Mouse (Mus musculus) heart, adult 2 months (tissue): Measurements from ENCODE around the gene Vps37b. TPM values are rescaled to one million over a fixed set of nuclear protein-coding genes. Genes with fewer than 3 reads are reported as not detected.

ENCODE experiments used
- DNase-seq, 2 experiments: peaks; one replicate each; pipeline ENCODE4 v3.0.0; 2021
- H3K27ac ChIP-seq: fragments of 200-600 bp; 2 replicates; pipeline ENCODE4 v1.8.1; 2022
- H3K27me3 ChIP-seq: fragments of 200-500 bp; 2 replicates; pipeline ENCODE4 v1.6.1; 2012; ENCODE audit warnings: mild to moderate bottlenecking, low read length, inconsistent platforms, mixed read lengths; ENCODE audit not compliant: control insufficient read depth, insufficient read depth
- H3K36me3 ChIP-seq: fragments of 200-500 bp; 2 replicates; pipeline ENCODE4 v1.6.1; 2012; ENCODE audit warnings: low read length, inconsistent platforms; ENCODE audit not compliant: control insufficient read depth, insufficient read depth
- H3K4me1 ChIP-seq: fragments of 200-500 bp; 2 replicates; pipeline ENCODE4 v1.6.1; 2011; ENCODE audit warnings: low read length; ENCODE audit not compliant: control insufficient read depth, insufficient read depth
- H3K4me3 ChIP-seq: fragments of 200-600 bp; 2 replicates; pipeline ENCODE4 v1.8.1; 2022
- H3K79me2 ChIP-seq: fragments of 200-500 bp; replicated peaks from 2 replicates; pipeline ENCODE4 v1.6.1; 2012; ENCODE audit warnings: mild to moderate bottlenecking, inconsistent platforms, low read length, moderate library complexity, mixed read lengths; ENCODE audit not compliant: control insufficient read depth, insufficient read depth
- H3K9ac ChIP-seq: fragments of 200-500 bp; 2 replicates; pipeline ENCODE4 v1.6.1; 2012; ENCODE audit warnings: low read depth, mild to moderate bottlenecking, control low read depth, inconsistent platforms, low read length, mixed read lengths
- CTCF ChIP-seq: fragments of 200-600 bp; IDR thresholded peaks from 2 replicates; pipeline ENCODE4 v1.8.1; 2022; ENCODE audit warnings: antibody characterized with exemption, mild to moderate bottlenecking, moderate library complexity
- EP300 ChIP-seq: fragments of 200-500 bp; IDR thresholded peaks from 2 replicates; pipeline ENCODE4 v1.6.1; 2011; ENCODE audit warnings: low read depth, low read length, control low read depth; ENCODE audit not compliant: insufficient read depth
- POLR2A ChIP-seq: fragments of 200-500 bp; IDR thresholded peaks from 2 replicates; pipeline ENCODE4 v1.6.1; 2011; ENCODE audit warnings: mild to moderate bottlenecking, low read depth, low read length, control low read depth; ENCODE audit not compliant: insufficient read depth
- WGBS: fragments of 180-500 bp; shearing (Covaris S2); methylation state at CpG from one replicate; pipeline ENCODE4 v1.1.7; 2018; 5-methylcytosine and 5-hydroxymethylcytosine counted together
- intact Hi-C: fragments of 180-260 bp; cut with DNase I; formaldehyde crosslinking; loops from one replicate; pipeline ENCODE4 v1.15.1; 2025
- polyA plus RNA-seq: library from polyadenylated mRNA; depleted of rRNA; stranded (reverse); fragments of >200 nt; gene quantifications from 2 replicates; pipeline ENCODE4 v1.2.3, GENCODE M21; 2012
- total RNA-seq, 2 experiments: library from RNA; stranded (reverse); gene quantifications; 2 replicates each; pipeline ENCODE4 v1.2.3; 2021

Gene Vps37b
- total and polyA plus RNA-seq, 3 experiments = 16.0 to 22.7 (median 16.7) TPM

GRCm38 (mm10) chr5:124043212-124043978 lies 11.3 kb upstream of the Vps37b start:
- 16% methylated on average over 10 of the region's 10 CpGs for WGBS
- peak overlapping the region; percentile 55 for H3K9ac ChIP-seq
- H3K4me1 ChIP-seq = peaks cover 8% of the 10 kb centered on the region
- peak; percentile 69 for TF ChIP-seq POLR2A
- TF ChIP-seq CTCF = no peak
- peak; percentile 78; the same call in 1 of the 2 replicates for TF ChIP-seq EP300
- intact Hi-C loops = loop anchor here (5.0 kb wide), 1 partner anchor 36 kb away; no protein-coding TSS in a partner anchor
- H3K27ac ChIP-seq = peak overlapping the region; percentile 89
- H3K36me3 ChIP-seq = no peaks in the 10 kb centered on the region; the same call in 1 of the 2 replicates
- H3K4me3 ChIP-seq = no peak overlapping the region
- DNase-seq = peak; percentile 74 to 81
- no peaks in the 10 kb centered on the region for H3K27me3 ChIP-seq
- no peaks in the 10 kb centered on the region for H3K79me2 ChIP-seq

- H3K4me1 ChIP-seq = peaks cover 3% of the 10 kb centered on the region; the same call in 1 of the 2 replicates
- no peak overlapping the region for H3K4me3 ChIP-seq
- no peaks in the 10 kb centered on the region; the same call in 1 of the 2 replicates for H3K36me3 ChIP-seq
- no peak for DNase-seq
- H3K9ac ChIP-seq = no peak overlapping the region
- intact Hi-C loops = loop anchor here (5.0 kb wide), 1 partner anchor 34 kb away; no protein-coding TSS in a partner anchor
- TF ChIP-seq POLR2A (no peak), EP300 (no peak), CTCF (no peak)
- H3K79me2 ChIP-seq = no peaks in the 10 kb centered on the region
- H3K27me3 ChIP-seq = no peaks in the 10 kb centered on the region
- H3K27ac ChIP-seq = no peak overlapping the region
- 60% methylated on average over 9 of the region's 9 CpGs for WGBS
Measured at GRCm38 (mm10) chr5:124041097-124041496, 9.0 kb upstream of the Vps37b start.

GRCm38 (mm10) chr5:124039602-124040001 lies 7.5 kb upstream of the Vps37b start:
- H3K79me2 ChIP-seq = no peaks in the 10 kb centered on the region
- peaks cover 3% of the 10 kb centered on the region; the same call in 1 of the 2 replicates for H3K4me1 ChIP-seq
- no peak overlapping the region for H3K27ac ChIP-seq
- DNase-seq = no peak
- TF ChIP-seq CTCF = no peak
- no peak for TF ChIP-seq POLR2A
- no peak for TF ChIP-seq EP300
- H3K9ac ChIP-seq = no peak overlapping the region
- no peak overlapping the region for H3K4me3 ChIP-seq
- H3K36me3 ChIP-seq = no peaks in the 10 kb centered on the region; the same call in 1 of the 2 replicates
- no peaks in the 10 kb centered on the region for H3K27me3 ChIP-seq
- 75% methylated on average over 6 of the region's 6 CpGs for WGBS
- intact Hi-C loops = loop anchor here (5.0 kb wide), 2 partner anchors 32 to 38 kb away; no protein-coding TSS in a partner anchor

GRCm38 (mm10) chr5:124036836-124037235 lies 4.8 kb upstream of the Vps37b start:
- TF ChIP-seq EP300 = no peak
- TF ChIP-seq CTCF = no peak
- no peak for TF ChIP-seq POLR2A

GRCm38 (mm10) chr5:124036341-124036740 lies 4.3 kb upstream of the Vps37b start:
- Histone ChIP-seq H3K36me3 (no peaks in the 10 kb centered on the region), H3K9ac (no peak overlapping the region), H3K79me2 (no peaks in the 10 kb centered on the region), H3K27me3 (no peaks in the 10 kb centered on the region), H3K4me3 (no peak overlapping the region), H3K4me1 (peaks cover 1% of the 10 kb centered on the region), H3K27ac (no peak overlapping the region)
- TF ChIP-seq EP300 (no peak), CTCF (no peak), POLR2A (no peak)
- intact Hi-C loops = loop anchor here (5.0 kb wide), 1 partner anchor 41 kb away; no protein-coding TSS in a partner anchor
- WGBS = 44% methylated on average over 6 of the region's 6 CpGs
- no peak for DNase-seq

More at GRCm38 (mm10) chr5:124036836-124037235, 4.8 kb upstream of the Vps37b start:
- H3K9ac ChIP-seq = no peak overlapping the region
- H3K79me2 ChIP-seq = no peaks in the 10 kb centered on the region
- no peak overlapping the region for H3K27ac ChIP-seq
- no peaks in the 10 kb centered on the region for H3K36me3 ChIP-seq
- intact Hi-C loops = loop anchor here (5.0 kb wide), 1 partner anchor 40 kb away; no protein-coding TSS in a partner anchor
- WGBS = 61% methylated on average over 5 of the region's 5 CpGs
- H3K4me3 ChIP-seq = no peak overlapping the region
- no peak for DNase-seq
- no peaks in the 10 kb centered on the region for H3K27me3 ChIP-seq
- H3K4me1 ChIP-seq = peaks cover 1% of the 10 kb centered on the region

GRCm38 (mm10) chr5:124035806-124036205 lies 3.7 kb upstream of the Vps37b start:
- 83% methylated on average over 8 of the region's 8 CpGs for whole genome bisulfite sequencing
- intact Hi-C loops = loop anchor here (5.0 kb wide), 1 partner anchor 41 kb away; no protein-coding TSS in a partner anchor

More at GRCm38 (mm10) chr5:124035806-124036205, 3.7 kb upstream of the Vps37b start:
- DNase-seq = no peak
- H3K27me3 ChIP-seq = no peaks in the 10 kb centered on the region
- H3K9ac ChIP-seq = no peak overlapping the region
- TF ChIP-seq POLR2A = no peak
- TF ChIP-seq CTCF = no peak
- TF ChIP-seq EP300 = no peak
- no peak overlapping the region for H3K27ac ChIP-seq
- no peaks in the 10 kb centered on the region for H3K36me3 ChIP-seq
- peaks cover 1% of the 10 kb centered on the region for H3K4me1 ChIP-seq
- H3K79me2 ChIP-seq = no peaks in the 10 kb centered on the region
- no peak overlapping the region for H3K4me3 ChIP-seq
